Mouse (Mus musculus) heart, postnatal 4 days (tissue): ENCODE data around the gene Plxna2. TPM values are rescaled to one million over a fixed set of nuclear protein-coding genes. Genes with fewer than 3 reads are reported as not detected.

Experiments
- DNase-seq: peaks from one replicate; pipeline ENCODE4 v3.0.0; 2021
- microRNA-seq, 2 experiments: library from miRNA; unstranded; fragments of <30 nt; microRNA quantifications; one replicate each; pipeline ENCODE4 v1.2.0; 2021 to 2022
- total RNA-seq, 2 experiments: library from RNA; stranded (reverse); gene quantifications; 2 replicates each; pipeline ENCODE4 v1.2.3; 2021

Gene Plxna2
- total RNA-seq, 2 experiments from 2014 or later = 23.7 to 24.7 TPM

- no peak for DNase-seq
These were observed 218.2 kb downstream of the Plxna2 start for GRCm38 (mm10) chr1:194836182-194836581.

- DNase-seq = no peak
These were observed 218.7 kb downstream of the Plxna2 start for GRCm38 (mm10) chr1:194836671-194837070.

GRCm38 (mm10) chr1:194839230-194839910 is 221.4 kb downstream of the Plxna2 start:
- peak; percentile 54 for DNase-seq

GRCm38 (mm10) chr1:194843020-194843419 is 225.0 kb downstream of the Plxna2 start:
- DNase-seq = no peak

GRCm38 (mm10) chr1:194847014-194847413 is 229.0 kb downstream of the Plxna2 start:
- no peak for DNase-seq

GRCm38 (mm10) chr1:194851242-194852064 is 233.4 kb downstream of the Plxna2 start:
- DNase-seq = no peak

- no peak for DNase-seq
These were observed 234.0 kb downstream of the Plxna2 start for GRCm38 (mm10) chr1:194852065-194852358.

Small RNAs within 50 kb of the gene (microRNA-seq; reads per million reads assigned to microRNA genes)
- gene Mir3962 = 0 to 0.41 reads per million in 2 experiments
